Mouse (Mus musculus) olfactory bulb, adult 2 months (tissue): ENCODE measurements at regions not wholly inside any gene's neighbourhood (a gene's known extent, or its start where the extent isn't known, plus 50 kb on each side); places are given as distances from the start of the nearest gene placed in this dataset.

ENCODE experiments used
- CTCF ChIP-seq: fragments of 200-500 bp; IDR thresholded peaks from 2 replicates; pipeline ENCODE4 v1.5.1; 2012; ENCODE audit warnings: low read depth, mild to moderate bottlenecking, low read length, moderate library complexity; ENCODE audit not compliant: insufficient read depth
- POLR2A ChIP-seq: fragments of 200-500 bp; IDR thresholded peaks from 2 replicates; pipeline ENCODE4 v1.6.1; 2012; ENCODE audit warnings: mild to moderate bottlenecking, low read depth, low read length, moderate library complexity; ENCODE audit not compliant: insufficient read depth

GRCm38 (mm10) chr12:12826431-12826830 is 115.3 kb downstream of the Mycn start:
- TF ChIP-seq CTCF (no peak), POLR2A (no peak)
